Mouse (Mus musculus) lung, postnatal 36 days (tissue): Measurements from ENCODE around the gene Als2cr12.
"Not testable (repeated sequence)": the region's sequence is repeated elsewhere in the genome, so short reads cannot be mapped to it uniquely, and the experiment has no call there.

Experiments used
- DNase-seq: peaks from one replicate; pipeline ENCODE4 v3.0.0; 2022; ENCODE audit warnings: mixed read lengths

Gene Als2cr12

DNA sequence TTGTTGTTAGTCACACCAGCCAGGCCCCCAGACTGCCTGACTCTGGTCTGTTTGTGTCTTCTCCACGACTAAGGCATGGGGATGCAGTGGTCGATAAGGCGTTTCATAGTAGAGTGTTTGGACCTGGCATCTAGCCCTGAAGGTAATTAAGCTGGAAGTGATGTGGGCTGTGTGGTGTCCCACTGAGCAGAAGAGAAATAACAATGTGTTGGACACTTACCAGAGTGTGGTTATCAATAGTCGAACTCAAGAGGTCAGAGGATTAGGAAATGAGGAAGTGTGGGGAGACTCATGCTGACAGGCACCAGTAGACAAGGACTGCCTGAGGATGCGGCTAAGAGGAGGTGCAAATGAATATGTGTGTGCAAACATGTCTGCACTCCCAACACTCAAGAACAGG lies 17.4 kb downstream of the Als2cr12 start:
- DNase-seq, result not testable (repeated sequence)

- peak; percentile 70 for DNase-seq
Observed at GRCm38 (mm10) chr1:58677575-58677974, 18.2 kb downstream of the Als2cr12 start.

- DNase-seq, result no peak
Observed at GRCm38 (mm10) chr1:58675011-58675410, 20.8 kb downstream of the Als2cr12 start.

- no peak for DNase-seq
Observed at GRCm38 (mm10) chr1:58672116-58672515, 23.7 kb downstream of the Als2cr12 start.

- DNase-seq, result not testable (repeated sequence)
Observed at GRCm38 (mm10) chr1:58669635-58670034, 26.2 kb downstream of the Als2cr12 start.

- no peak for DNase-seq
Observed at GRCm38 (mm10) chr1:58668191-58668590, 27.6 kb downstream of the Als2cr12 start.

DNA sequence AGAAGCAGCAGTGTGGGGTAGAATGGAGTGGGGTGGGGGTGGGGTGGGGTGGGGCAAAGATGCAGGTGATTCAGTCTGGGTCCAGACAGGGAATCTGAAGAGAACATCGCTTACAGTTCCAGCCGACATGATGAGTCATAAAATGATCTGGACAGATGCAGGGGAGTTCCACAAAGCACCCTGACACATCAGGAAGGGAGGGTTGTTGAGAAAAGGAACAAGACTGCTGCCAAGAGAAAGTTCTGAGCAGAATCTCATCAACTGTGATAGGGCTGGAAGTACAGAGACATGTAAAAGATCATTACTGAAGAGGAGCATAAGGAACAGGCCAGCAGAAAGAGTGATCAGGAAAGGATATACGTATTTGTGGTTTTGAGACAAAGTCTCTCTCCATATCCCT lies 32.4 kb downstream of the Als2cr12 start:
- DNase-seq, result not testable (repeated sequence)

DNA sequence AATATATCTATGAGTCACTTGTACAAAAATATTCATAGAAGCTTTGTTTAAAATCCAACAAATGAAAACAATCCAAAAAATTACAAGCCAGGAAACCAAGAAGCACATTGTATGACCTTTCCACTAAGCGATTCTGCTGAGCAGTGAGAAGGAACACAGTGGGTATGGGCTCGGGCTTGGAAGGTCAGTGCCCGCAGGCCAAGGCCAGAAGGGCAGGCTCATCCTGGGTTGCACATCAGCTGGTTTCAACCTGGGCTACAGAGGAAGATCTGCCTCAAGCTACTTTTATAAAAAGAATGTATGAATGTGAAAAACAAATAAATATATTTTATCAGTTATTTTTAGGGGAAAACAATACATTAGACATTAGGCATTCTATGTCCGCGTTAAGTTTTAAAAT lies 33.1 kb downstream of the Als2cr12 start:
- not testable (repeated sequence) for DNase-seq

DNA sequence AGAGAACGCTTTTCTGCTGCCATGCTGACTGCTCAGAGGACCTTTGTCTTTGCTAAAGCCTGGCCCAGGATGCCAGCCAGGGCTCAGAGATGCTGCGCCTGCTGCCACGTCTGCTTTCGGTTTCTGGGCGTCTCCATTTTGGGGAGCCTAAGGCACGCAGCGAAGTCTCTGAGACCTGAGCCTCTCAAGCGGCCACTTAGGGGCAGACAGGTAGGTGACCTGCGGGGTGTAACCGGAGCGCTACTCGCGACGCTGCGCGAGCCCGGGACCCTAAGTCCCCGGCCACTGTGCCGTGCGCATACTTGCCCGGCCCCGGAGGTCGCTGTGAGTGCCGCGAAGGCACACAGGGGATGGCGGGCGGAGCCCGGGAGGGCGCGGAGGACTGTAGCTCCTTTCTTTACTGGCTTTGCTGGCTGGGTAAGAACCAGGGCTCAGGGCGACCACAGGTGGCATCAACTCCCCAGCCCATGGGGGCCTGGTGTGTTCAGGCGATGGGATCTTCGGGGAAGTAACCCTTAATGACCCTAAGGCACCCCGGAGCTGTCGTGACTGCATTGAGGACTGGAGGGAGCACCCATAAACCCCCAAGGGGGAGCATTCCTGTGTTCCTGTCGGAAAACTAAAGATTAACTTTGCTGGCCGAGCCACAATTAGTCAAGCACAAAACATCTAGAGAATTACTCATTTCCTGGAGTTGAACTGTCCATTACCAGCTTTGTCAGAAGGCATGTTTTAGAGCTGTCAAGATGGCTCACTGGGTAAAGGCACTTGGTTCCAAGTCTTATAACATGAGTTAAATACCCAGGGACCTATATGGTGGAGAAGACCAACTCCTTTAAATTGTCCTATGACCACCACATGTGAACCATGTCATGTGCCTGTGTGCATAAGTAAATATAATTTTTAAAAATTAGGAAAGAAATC lies 43.0 kb downstream of the Als2cr12 start:
- DNase-seq, result peak; percentile 78

DNA sequence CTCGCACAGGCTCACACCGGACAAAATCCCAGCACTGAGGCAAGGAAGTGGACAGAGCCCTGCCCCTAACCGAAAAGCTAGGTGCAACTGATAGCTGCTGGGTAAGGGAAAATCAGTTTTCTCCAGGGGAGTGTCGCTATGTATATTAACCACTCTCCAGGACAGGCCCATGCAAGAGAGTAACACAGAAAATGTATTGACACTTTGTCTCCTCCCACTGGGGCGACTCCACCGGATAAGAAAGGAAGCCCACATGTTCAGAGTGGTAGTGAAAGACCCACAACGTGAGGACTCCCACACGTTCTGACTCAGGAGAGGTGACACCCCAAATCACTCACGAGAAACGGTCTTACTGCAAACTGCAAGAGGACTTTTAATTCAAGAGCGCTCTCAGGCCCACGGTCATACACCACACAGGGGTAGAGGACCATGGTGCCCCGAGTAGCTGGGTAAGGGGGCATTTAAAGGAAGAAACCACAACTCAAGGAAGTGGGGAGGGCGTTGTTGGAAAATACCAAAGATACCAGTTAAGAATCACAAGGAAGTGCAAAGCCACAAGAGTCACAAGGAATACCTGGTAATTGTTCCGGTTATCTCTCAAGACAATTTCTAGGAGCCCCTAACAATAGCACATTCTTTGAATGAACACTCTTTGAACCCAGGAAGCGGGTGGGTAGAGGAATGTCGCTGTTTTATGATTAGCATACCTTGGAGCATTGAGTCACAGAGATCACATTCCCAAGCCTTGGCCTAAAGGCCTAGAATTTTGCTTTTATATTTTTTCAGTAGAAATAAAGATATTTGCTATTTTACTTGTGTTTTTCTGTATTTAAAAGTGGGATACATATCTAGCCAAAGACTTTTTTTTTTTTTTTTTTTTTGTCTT lies 44.0 kb downstream of the Als2cr12 start:
- DNase-seq, result not testable (repeated sequence)

GRCm38 (mm10) chr1:58628847-58629246 lies 66.9 kb downstream of the Als2cr12 start:
- not testable (repeated sequence) for DNase-seq

DNA sequence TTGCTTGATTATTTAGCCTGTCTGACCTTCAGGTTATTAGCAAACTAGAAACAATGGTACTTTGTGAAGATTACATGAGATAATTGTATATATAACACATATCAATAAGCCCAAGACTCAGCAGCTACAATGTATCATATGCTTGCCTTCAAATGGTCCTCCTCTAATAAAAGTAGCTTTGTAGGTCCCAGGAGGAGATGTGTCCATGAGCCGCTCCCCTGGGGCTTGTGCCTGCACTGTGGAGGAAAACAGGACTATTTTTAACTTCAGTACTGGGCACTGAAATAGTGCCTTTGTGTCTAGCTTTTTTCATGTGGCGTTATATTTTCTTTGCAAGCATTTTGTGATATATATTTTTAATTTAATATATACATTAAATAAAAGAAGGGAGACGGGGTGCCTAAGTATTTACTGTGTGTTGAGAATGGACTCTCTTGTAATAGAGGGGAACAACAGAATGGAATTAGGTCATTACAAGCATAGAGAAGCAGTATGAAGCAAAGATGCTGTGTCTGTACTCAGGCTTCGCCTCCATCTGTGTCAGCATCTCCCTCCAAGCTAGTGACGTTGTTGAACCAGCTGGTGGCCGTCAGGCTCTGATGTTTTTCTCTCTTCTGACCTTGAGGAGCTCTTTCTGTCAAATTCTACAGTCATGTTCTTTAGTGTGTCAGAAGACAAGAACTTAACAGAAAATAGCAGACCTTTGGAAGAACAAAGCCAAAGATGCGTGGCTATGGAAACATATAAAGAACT lies 73.6 kb downstream of the Als2cr12 start:
- peak; percentile 53 for DNase-seq

DNA sequence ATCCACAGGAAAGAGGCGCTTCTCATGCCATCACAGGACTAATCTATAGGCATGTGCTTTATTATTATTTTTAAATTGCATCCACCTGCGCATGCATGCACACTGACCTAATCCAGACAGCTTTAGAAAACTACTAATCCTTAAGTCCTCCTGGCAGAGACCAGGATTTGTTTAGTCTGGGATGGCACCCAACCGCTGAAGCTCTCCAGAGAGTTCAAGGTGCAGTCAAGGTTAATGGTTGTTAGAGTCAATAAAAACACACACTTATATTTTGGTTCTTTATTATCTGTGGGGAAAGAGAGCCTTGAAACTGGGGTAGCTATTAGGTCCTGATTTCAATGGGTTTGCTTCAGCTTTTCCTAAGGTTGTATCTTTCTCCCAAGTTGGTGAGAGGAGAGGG lies 74.5 kb downstream of the Als2cr12 start:
- no peak for DNase-seq

GRCm38 (mm10) chr1:58618766-58619165 lies 77.0 kb downstream of the Als2cr12 start:
- DNase-seq, result no peak

GRCm38 (mm10) chr1:58617978-58618668 lies 77.7 kb downstream of the Als2cr12 start:
- no peak for DNase-seq

GRCm38 (mm10) chr1:58617076-58617475 lies 78.7 kb downstream of the Als2cr12 start:
- peak; percentile 30 for DNase-seq

DNA sequence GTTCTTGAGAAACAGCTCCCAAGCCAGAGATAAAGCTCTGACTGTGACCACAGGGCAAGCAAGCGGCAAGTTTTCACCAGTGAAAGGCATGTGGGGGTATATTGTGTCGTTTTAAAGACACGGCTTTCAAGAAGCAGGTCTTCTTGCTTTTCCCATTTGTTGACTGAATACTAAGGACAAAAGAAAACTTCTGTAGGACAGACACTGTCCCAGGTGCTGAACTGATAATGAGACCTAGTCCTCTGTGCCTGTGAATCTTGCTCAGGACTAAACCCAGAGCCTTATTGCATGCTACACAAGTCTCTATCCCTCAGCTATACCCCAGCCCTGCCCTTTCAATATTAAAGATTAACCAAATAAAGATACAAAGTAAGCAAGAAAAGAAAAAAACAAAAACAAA lies 79.6 kb downstream of the Als2cr12 start:
- DNase-seq, result no peak

- no peak for DNase-seq
Observed at GRCm38 (mm10) chr1:58615146-58615545, 80.6 kb downstream of the Als2cr12 start.

DNA sequence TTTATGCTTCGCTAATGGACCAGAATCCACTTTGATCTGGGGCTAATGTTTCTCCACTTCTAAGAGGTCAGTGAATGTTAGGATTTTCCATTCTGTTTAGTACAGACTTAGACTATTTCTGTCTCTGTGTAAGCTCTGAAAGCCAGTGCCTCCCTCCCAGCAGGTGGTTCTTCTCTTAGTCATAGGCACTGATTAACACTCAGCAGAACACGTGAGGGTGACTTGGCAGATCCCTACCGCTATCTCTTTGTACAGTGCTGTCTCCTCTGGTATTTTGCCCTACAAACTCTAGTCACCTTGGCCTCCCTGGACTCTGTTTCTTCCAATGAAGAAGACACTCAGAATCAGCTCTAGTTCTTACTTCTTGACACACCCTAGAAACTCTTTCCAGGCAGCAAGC lies 81.4 kb downstream of the Als2cr12 start:
- peak; percentile 66 for DNase-seq

- DNase-seq, result no peak
Observed at GRCm38 (mm10) chr1:58613786-58614185, 82.0 kb downstream of the Als2cr12 start.

DNA sequence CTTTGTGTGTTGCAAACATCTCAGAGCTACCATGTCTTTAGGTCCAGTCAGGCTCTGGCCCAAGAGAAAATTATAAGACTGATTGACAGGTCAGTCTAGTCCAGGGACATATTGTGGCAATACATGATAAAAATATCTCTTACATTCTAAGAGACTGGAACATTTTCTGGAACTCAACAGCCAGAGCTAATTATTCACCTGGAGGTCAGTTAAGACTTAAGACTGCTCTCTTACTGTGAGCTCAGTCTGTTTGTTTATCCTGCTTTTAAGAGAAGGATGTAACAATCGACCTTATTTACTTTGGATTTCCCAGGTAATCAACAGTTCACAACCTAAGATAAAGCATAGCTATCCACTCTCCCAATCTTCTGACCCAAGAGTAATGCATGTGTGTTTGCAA lies 85.2 kb downstream of the Als2cr12 start:
- DNase-seq, result no peak

DNA sequence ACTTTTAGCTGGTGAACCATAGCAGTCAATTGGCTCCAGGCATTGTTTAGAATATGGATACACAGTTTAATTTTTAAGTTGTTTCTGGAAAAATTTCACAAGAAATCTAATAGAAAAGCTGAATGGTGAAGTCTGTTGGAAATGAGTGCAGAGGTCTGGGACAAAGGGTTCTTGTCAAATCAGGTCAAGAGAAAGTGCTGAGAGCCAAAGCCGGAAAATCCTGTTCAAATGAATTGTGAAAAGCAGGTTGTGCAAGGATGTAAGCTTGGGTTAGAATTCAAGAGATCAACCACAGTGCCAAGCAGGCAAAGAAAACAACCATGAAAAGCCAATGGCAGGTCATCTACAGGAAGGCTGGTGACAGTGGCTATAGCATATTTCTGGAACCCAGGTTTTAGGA lies 85.6 kb downstream of the Als2cr12 start:
- peak; percentile 78 for DNase-seq
